Mouse (Mus musculus) cerebellum, adult 2 months (tissue): Measurements from ENCODE around the gene Nynrin.

ENCODE experiments used
- CTCF ChIP-seq: fragments of 200-500 bp; IDR thresholded peaks from 2 replicates; pipeline ENCODE4 v1.5.1; 2011; ENCODE audit warnings: low read depth, mild to moderate bottlenecking, control low read depth, low read length, moderate library complexity, borderline replicate concordance; ENCODE audit not compliant: insufficient read depth
- POLR2A ChIP-seq: fragments of 200-500 bp; IDR thresholded peaks from 2 replicates; pipeline ENCODE4 v1.6.1; 2011; ENCODE audit warnings: low read length, control low read depth, borderline replicate concordance; ENCODE audit not compliant: insufficient read depth

GRCm38 (mm10) chr14:55878316-55878940, 24.6 kb downstream of the Nynrin start:
- TF ChIP-seq POLR2A (no peak), CTCF (peak; percentile 22; the same call in 1 of the 2 replicates)
